Mouse (Mus musculus) midbrain, embryonic 14.5 days (tissue): ENCODE results near the gene Mcf2. TPM values are rescaled to one million over a fixed set of nuclear protein-coding genes. Genes with fewer than 3 reads are reported as not detected.

ENCODE experiments used
- polyA plus RNA-seq: library from polyadenylated mRNA; unstranded; fragments of >200 nt; fragmentation: Nextera tagmentation; extraction: Ambion mirVana; gene quantifications from 2 replicates; pipeline ENCODE4 v1.2.1, GENCODE M21; 2014

Mcf2 gene
- polyA plus RNA-seq, 1 experiment from 2014 or later, result 2.1 TPM

Other genes with a start within 250 kb of the Mcf2 start
- not detected in 2 replicates for gene F9, start 179.6 kb downstream of the Mcf2 start, polyA plus RNA-seq